Mouse (Mus musculus) right cerebral cortex, postnatal 10 days (tissue): Measurements from ENCODE around the gene Sdf2l1.
"Not testable (repeated sequence)": the region's sequence is repeated elsewhere in the genome, so short reads cannot be mapped to it uniquely, and the experiment has no call there.

ENCODE experiments used
- DNase-seq, 2 experiments: peaks; one replicate each; pipeline ENCODE4 v3.0.0; 2021; ENCODE audit warnings: low spot score in 2 of 2

Gene Sdf2l1

GRCm38 (mm10) chr16:17132089-17132905 is at the start of gene Sdf2l1:
Gene Sdf2l1 (minus strand): TSS chr16:17132383.
- DNase-seq, result peak; percentile 98 to 99

GRCm38 (mm10) chr16:17181382-17181781 is 49.2 kb upstream of the Sdf2l1 start:
- DNase-seq, result no peak

DNA sequence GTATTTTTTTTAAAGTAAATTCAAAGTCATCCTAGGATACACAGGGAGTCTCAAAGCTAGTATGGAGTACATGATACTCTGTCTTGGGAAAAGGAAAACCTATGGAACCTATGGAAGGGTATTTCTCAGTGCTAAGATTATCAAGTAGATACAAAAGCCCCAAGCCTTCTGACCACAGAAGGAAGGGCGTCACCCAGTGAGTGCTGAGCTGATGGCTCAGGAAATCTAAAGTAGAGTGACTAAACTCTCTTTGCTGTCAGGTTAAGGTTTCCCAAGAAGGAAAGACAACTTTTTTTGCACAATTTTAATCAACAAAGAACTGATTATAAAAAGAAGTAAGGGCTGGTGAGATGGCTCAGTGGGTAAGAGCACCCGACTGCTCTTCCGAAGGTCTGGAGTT is 47.5 kb upstream of the Sdf2l1 start:
- no peak for DNase-seq

GRCm38 (mm10) chr16:17177623-17178170 is 45.5 kb upstream of the Sdf2l1 start:
- no peak for DNase-seq

GRCm38 (mm10) chr16:17175765-17176164 is 43.6 kb upstream of the Sdf2l1 start:
- no peak for DNase-seq

DNA sequence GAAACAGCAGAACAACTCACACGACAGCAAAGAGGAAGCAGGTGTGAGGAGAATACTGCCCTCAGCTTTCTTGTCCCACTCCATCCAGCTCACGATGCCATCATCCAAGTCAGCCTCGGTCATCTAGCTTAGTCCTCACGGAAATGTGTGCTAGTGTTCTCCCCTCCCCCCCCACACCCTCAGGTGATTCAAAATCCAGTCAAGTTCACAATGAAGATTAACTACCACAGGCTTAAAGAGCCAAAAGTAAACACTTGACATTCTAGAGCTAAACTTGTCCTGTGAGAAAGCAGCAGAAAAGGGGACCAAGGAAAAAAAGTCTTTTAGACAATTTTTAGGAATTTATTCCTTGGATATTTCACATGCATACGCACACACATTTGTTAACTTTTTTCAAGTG is 35.9 kb upstream of the Sdf2l1 start:
- DNase-seq, result no peak

GRCm38 (mm10) chr16:17167179-17167578 is 35.0 kb upstream of the Sdf2l1 start:
- DNase-seq, result no peak

DNA sequence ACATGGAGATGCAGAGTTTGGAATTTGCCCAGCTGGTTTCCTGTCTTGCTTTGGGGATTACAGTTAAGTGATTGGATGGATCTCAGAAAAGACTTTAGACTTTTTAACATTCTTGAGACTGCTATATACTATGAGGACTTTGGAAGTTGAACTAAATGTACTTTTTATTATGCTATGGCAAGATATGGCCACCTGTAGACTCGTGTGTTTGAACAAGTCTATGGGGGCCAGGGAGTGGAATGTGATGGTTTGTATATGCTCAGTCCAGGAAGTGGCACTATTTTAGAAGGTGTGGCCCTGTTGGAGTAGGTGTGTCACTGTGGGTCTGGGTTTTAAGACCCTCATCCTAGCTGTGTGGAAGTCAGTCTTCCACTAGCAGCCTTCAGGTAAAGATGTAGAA is 33.3 kb upstream of the Sdf2l1 start:
- not testable (repeated sequence) for DNase-seq

GRCm38 (mm10) chr16:17154346-17154745 is 22.2 kb upstream of the Sdf2l1 start:
- no peak for DNase-seq

GRCm38 (mm10) chr16:17151874-17152273 is 19.7 kb upstream of the Sdf2l1 start:
- DNase-seq, result no peak

GRCm38 (mm10) chr16:17150520-17151258 is 18.5 kb upstream of the Sdf2l1 start:
- DNase-seq, result no peak

- peak; percentile 52 to 58 for DNase-seq
Measured at GRCm38 (mm10) chr16:17148084-17148483, 15.9 kb upstream of the Sdf2l1 start.

DNA sequence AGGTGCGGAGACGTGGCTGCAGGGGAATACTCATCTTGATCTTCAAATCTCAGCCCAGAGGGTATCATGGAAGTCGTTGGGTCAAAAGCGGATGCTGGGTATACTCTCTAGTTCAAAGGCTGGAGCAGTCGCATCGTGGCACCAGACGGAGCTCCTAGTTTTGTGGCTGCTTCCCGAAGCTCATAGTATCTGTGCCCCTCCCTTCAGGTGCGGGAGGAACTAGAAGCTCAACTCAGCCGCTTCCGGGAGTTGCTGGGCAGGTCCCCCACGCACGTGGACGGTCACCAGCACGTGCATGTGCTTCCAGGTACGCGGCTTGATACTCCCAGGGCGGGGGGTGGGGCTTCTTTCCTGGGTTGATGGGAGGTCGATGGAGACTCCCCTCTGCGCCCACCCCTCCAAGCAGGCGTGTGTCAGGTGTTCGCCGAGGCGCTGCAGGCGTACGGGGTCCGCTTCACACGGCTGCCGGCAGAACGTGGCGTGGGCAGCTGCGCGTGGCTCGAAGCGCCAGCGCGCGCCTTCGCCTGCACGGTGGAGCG is 15.3 kb upstream of the Sdf2l1 start:
- peak; percentile 66 to 73 for DNase-seq

- DNase-seq, result peak; percentile 89 to 90
Measured at GRCm38 (mm10) chr16:17146772-17147235, 14.6 kb upstream of the Sdf2l1 start, which contains the start of gene Ccdc116. Gene Ccdc116 (minus strand): TSS chr16:17147229.

GRCm38 (mm10) chr16:17144339-17144738 is 12.2 kb upstream of the Sdf2l1 start, which contains the start of gene Ydjc:
Gene Ydjc (plus strand): TSS chr16:17144621.
- DNase-seq, result no peak

- no peak for DNase-seq
Measured at GRCm38 (mm10) chr16:17137355-17137754, 5.2 kb upstream of the Sdf2l1 start.

GRCm38 (mm10) chr16:17132906-17133200 is 670 bp upstream of the Sdf2l1 start:
- no peak for DNase-seq

- DNase-seq, result peak in 1 of 2 experiments; percentile 42
Measured at GRCm38 (mm10) chr16:17131191-17132088, 743 bp downstream of the Sdf2l1 start.

DNA sequence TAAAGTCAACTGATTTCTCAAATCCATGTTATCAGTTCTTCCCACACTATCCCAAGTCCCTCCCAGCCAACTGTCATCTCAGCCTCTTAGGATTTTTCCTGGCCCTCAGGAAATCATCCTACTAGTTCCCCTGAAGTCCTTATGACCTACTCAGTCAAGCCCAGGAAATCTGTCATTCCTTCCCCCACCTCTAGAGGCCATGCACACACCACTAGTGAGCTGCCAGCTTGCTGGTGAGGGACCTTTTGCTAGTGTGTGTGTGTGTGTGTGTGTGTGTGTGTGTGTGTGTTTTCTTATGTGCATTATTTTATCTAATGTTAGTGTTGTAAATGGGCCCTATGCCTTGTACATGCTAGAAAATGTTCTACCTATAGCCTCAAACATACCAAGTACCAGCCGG is 4.9 kb downstream of the Sdf2l1 start:
- peak in 1 of 2 experiments; percentile 56 for DNase-seq

GRCm38 (mm10) chr16:17124871-17125520 is 7.2 kb downstream of the Sdf2l1 start, which contains the start of gene 2610318N02Rik:
Gene 2610318N02Rik (minus strand): TSS chr16:17125167.
- DNase-seq, result peak; percentile 81 to 82
